Mouse (Mus musculus): ENCODE measurements around the gene Clstn3. TPM values are rescaled to one million over a fixed set of nuclear protein-coding genes. Genes with fewer than 3 reads are reported as not detected.
"Not testable (repeated sequence)": the region's sequence is repeated elsewhere in the genome, so short reads cannot be mapped to it uniquely, and the experiment has no call there.

Clstn3 gene
- total RNA-seq, 2 experiments from 2014 or later = 107 to 199 TPM

DNA sequence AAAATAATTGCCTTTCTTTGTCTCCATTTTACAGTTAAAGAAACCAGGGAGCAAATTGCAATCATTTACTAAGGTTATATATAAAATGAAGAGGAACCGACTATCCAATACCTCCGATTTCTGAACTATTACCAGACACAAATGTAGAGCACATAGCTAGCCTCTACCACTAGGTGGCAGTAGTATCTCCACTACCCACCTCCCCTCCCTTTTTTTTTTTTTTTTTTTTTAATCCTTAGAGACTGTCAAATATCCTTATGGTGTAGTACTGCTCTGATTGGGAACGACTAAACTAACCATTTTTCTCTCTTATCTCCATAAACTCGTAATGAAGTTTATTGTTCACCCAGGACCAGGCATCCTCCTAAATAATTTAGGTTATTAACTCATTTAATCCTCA, 15.7 kb upstream of the Clstn3 start:
- DNase-seq (ENCODE audit: low spot score in 2 of 2) = no peak

- no peak for DNase-seq (ENCODE audit: low spot score in 2 of 2)
Measured at GRCm38 (mm10) chr6:124479573-124479930, 15.0 kb upstream of the Clstn3 start.

DNA sequence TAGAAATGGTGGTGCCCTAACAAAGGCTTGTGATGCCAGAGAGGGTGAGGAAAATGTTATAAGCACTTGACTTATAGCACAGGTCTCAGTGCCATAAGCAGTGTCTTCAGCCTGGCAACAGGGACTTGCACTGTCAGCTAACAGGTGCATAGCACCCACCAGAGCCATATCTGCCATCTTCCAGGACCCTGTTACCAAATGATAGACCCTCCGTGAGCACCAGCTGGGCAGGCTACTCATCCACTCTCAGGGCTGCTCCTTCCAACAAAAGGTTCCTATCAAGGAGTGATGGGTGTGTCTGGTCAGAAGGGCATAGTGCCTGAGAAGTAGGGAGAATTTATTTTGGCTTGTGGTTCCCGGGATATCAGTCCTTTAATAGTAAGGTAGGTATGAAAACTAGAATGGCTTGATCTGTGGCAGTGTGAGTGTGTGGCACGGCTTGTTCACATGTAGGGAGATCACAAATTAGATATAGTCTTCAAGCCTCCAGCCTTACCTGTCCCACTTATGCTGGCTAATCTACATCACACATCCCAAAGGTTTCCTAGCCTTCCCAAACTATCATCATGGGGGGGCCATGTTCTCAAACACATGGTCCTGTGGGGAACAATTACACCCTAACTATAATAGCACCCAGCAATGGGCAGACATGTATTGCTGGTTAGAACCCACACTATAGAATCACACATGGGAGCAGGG, 14.4 kb upstream of the Clstn3 start:
- no peak for DNase-seq (ENCODE audit: low spot score in 2 of 2)

DNA sequence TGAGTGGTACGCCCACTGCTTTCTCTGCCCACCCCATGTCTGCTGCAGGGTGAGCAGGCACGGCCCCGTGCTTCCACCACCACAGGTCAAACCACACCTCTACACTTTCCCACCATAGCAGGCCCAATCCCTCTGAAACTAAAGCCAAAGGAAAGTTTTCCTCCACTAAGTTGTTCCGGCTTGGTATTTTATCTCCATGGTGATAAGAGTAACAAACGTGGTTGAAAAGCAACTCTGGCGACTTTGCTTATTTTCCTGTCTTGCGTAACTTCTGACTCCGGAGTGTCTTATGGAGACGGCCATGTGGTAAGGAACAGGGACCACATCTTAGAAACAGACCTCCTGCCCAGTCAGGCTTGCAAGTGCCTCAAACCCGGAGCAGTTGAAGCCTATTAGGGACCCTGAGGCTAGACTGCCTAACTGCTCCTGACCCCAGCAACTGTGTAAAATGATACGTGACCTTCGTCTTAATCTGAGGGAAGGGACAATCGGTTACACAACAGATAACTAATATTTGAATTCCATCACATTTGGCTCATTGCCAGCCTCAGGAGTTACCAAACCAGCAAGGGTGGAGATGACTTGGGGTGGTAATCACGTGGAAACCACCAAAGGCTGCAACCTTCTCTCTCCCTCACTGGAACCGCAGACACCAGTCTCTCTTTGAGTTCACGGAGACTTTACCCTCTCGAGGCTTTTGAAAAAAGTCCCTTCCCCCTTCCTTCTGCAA, 13.5 kb upstream of the Clstn3 start:
- DNase-seq (ENCODE audit: low spot score in 2 of 2) = no peak

DNA sequence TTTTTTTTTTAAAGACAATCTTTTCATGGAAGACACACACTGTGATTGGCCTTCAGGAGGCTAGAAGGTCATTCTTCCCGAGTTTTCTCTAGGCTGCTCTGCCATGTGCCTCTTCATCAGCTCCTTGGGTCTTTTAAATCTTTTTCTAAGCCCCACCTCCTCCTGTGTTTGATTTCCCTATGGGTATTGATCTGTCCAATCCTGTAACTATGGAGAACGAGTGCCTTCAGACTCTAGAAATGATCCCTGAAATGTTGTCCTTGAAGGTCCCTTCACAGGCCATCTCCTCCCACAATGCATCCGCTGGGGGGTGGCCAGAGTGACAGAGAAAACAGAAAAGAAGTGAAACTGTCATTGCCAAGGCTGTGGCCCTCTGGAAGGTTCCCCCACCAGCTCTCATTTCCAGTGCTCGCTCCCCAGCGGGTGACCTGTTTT, 12.6 kb upstream of the Clstn3 start:
- no peak for DNase-seq (ENCODE audit: low spot score in 2 of 2)

DNA sequence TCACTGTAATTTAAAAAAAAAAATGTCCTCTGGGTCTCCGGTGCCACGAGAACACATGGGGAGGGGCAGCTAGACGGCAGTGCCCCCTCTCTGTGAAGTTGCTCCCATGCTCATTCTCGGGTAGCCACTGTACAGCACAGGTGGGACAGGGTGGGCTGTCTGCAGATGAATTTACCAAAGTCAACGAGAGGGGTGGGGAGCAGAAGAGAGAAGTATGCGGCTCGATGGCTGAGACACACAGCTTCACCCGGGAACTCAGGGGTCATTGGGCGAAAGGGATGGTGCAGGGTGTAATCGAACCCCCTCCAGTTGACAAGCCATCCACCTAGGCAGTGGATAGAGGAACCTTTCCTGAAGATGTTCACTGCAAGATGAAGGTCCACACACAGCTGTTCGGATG, 12.2 kb upstream of the Clstn3 start:
- DNase-seq (ENCODE audit: low spot score in 2 of 2) = no peak

GRCm38 (mm10) chr6:124476216-124476615, 11.6 kb upstream of the Clstn3 start:
- DNase-seq (ENCODE audit: low spot score in 2 of 2) = no peak

DNA sequence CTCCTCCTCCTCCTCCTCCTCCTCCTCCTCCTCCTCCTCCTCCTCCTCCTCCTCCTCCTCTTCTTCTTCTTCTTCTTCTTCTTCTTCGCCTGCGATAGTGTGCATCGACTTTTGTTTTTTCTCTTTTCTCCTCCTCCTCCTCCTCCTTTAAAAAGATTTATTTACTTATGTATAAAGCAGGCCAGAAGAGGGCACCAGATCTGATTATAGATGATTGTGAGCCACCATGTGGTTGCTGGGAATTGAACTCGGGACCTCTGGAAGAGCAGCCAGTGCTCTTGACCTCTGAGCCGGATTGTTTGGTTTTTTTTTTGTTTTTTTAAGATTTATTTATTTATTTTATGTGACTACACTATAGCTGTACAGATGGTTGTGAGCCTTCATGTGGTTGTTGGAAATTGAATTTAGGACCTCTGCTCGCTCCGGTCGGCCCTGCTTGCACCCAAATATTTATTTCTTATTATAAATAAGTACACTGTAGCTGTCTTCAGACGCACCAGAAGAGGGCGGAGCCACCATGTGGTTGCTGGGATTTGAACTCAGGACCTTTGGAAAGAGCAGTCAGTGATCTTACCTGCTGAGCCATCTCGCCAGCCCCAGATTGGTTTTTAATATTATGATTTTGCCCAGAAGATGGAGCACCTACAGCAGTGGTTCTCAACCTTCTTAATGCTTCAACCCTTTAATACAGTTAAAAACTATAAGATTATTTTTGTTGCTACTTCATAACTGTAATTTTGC, 10.9 kb upstream of the Clstn3 start:
- not testable (repeated sequence) for DNase-seq (ENCODE audit: low spot score in 2 of 2)

DNA sequence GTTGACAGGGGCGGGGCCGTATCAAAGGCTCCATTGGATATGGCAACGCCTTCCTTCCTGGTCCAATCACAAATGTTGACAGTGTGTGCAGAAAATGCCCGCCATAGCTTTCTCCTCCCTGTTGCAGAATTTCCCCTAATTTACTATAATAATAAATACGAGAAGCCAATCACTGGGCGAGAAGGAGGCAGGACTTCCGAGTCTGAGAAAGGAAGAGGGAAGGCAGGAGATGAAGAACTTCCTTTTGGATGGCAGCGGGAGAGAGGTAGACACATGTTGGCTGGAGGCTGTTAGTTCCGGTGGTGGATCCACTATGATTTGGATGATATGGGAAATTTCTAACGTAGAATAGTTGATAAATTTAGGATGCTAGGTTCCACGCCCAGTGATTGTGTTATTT, 10.0 kb upstream of the Clstn3 start:
- DNase-seq (ENCODE audit: low spot score in 2 of 2) = no peak

DNA sequence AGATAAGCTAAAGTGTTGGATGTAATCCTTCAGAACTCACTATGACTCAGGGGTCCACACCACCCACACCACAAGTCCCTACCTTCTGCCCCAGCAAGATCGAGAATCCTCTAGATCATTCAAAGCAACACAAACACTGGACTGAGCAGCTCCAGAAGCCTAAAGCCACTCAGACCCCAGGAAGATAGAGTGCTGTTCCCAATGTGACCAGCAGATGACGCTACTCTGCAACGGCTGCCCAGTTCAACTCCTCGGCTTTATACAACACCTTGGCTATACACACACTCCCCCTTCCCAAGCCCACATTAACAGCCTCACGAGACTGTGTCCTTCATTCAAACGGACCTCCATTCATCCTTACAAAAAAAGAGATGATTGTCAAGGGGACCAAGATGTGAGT, 8.2 kb upstream of the Clstn3 start:
- DNase-seq (ENCODE audit: low spot score in 2 of 2) = peak; percentile 59 to 69

- DNase-seq (ENCODE audit: low spot score in 2 of 2) = not testable (repeated sequence)
Measured at GRCm38 (mm10) chr6:124471783-124472638, 7.4 kb upstream of the Clstn3 start.

GRCm38 (mm10) chr6:124471121-124471520, 6.5 kb upstream of the Clstn3 start:
- DNase-seq (ENCODE audit: low spot score in 2 of 2) = no peak

DNA sequence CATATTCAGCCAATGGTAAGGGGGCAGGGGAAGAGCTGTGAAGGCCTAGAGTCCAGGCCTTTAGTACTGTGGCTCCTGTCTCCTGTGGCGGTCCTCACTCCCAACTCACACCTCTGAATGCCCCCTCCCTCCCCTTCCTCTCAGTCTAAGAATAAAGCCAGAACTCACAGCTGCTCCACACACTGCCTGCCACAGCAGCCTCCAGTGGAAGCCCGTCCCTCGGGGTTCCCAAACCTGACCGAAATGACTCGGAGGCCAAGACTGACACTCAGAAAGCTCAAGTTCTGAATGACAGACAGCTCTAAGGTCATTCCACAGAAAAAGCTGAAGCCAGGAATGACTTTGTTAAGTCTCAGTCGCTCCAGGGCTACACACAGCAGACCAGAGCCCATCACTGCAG, 1.1 kb upstream of the Clstn3 start:
- DNase-seq (ENCODE audit: low spot score in 2 of 2) = no peak

DNA sequence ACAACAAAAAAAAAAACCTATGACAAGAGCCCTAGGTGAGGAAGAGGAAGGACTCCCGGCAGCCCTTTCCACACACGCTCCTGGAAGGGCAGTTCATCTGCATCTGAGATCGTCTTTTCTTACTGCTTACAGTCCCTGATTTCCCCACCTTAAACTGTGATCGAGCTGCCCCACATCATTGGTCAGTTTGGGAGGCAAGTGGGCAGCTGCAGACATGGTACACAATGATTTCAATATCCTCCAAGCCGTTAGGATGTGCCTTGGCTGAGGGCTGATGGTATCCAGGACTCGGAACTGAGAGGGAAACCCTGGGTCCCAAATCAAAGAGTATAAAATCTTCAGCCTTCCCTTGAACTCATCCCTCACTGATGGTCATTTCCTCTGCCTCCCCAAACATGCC, 705 bp upstream of the Clstn3 start:
- no peak for DNase-seq (ENCODE audit: low spot score in 2 of 2)

GRCm38 (mm10) chr6:124463881-124464291, 708 bp downstream of the Clstn3 start:
- no peak for DNase-seq (ENCODE audit: low spot score in 2 of 2)

DNA sequence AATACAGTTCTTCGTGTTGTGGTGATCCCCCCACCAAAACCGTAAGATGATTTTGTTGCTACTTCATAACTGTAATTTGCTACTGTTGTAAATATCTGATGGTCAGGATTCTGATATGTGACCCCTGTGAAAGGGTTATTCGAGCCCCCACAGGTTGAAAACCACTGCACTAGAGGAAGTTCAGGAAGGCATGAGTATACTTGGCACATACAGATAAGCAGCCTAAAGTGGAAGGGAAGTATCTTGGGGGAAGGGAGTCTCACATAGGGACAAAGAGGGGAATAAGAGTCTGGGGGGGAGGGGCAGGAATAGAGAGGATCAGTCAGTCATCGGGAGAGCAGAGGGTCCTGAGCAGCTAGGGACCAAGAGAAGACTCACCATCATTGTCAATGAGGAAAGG, 5.2 kb downstream of the Clstn3 start:
- DNase-seq (ENCODE audit: low spot score in 2 of 2) = no peak

- DNase-seq (ENCODE audit: low spot score in 2 of 2) = no peak
Measured at GRCm38 (mm10) chr6:124458505-124458904, 6.1 kb downstream of the Clstn3 start.

- DNase-seq (ENCODE audit: low spot score in 2 of 2) = no peak
Measured at GRCm38 (mm10) chr6:124457827-124458226, 6.8 kb downstream of the Clstn3 start.

DNA sequence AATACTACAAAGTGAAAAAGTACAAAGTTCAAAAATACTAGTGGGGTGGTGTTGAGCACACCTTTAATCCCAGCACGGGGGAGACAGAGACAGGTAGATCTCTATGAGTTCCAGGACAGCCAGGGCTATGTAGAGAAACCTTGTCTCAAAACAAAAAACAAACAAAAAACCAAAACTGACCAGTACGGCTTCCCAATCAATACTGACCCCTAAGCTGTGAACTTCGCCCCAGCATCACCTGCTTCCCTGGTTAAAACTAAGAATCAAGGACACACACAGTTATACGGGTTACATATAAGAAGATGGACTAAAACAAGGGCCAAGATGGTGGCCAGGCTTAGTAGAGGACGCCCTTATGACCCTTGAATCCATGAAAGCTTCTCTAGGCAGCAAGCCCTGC, 8.4 kb downstream of the Clstn3 start:
- no peak for DNase-seq (ENCODE audit: low spot score in 2 of 2)

GRCm38 (mm10) chr6:124453756-124454155, 10.8 kb downstream of the Clstn3 start:
- no peak for DNase-seq (ENCODE audit: low spot score in 2 of 2)

DNA sequence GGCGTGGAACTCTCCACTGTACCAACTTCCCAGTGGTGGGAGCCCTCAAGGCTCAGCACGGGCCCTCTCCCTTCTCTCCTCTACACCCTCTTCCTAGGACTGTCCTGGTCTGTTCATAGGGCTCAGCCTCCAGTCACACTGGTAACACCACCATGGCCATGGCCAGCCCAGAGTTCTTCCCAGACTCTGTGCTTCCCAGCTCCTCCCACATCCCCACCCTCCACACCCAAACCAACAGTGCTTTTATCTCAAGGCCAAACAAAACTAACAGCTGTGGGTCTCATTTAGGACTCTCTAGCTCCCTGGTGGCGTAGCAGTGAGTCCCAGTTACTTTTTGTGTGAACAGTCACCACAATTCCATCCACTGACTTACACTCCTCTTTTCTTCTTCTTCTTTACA, 12.6 kb downstream of the Clstn3 start:
- no peak for DNase-seq (ENCODE audit: low spot score in 2 of 2)
